Mouse (Mus musculus): ENCODE measurements around the gene Pold4.

GRCm38 (mm10) chr19:4190831-4191334, 40.8 kb upstream of the Pold4 start, which contains the start of gene Tbc1d10c:
- TF ChIP-seq CTCF (IDR thresholded peaks at IDR 0.05; ENCODE audit: borderline replicate concordance, control insufficient read depth, extremely low read depth, insufficient read depth, low read length, poor library complexity) (no peak), POLR2A (IDR thresholded peaks at IDR 0.05; ENCODE audit: control insufficient read depth, extremely low read depth, insufficient read depth, low read length, poor library complexity) (peak; percentile 87)

All from thymus, adult 2 months (tissue).